Mouse (Mus musculus): ENCODE measurements at regions not wholly inside any gene's neighbourhood (a gene's known extent, or its start where the extent isn't known, plus 50 kb on each side); places are given as distances from the start of the nearest gene placed in this dataset.

DNA sequence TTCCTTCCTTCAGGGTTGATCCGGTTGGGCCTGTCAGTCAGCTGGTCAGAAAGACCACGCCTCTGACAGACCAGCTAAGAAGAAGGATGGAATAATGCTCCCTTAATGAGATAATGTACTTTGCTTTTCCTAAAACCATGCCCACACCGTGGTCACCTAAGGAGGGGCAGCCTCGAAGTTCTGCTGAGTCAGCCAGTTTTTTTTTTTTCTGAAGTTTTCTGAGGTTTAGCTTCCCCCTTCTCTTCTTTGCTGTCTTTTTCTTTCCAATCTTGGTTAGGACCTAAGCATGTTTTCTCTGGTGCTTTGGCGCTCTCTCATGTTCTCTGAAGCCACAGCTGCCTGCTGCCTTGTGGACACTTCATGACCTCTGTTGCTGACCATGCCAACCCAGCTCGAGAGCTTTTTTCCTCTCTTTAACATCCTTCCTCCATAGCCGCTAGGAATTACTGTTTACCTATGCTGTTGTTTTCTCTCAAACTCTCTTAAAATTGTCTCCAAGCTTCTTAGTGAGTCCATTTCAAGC is 84.7 kb upstream of the Zfp648 start:
- no peak overlapping the region for H3ac ChIP-seq (ENCODE audit: control insufficient read depth, insufficient read length)
- H3K36me3 ChIP-seq (ENCODE audit: control insufficient read depth, insufficient read depth): no peaks in the 10 kb centered on the region
- H3K79me2 ChIP-seq (ENCODE audit: control insufficient read depth, insufficient read depth): no peaks in the 10 kb centered on the region
- no peak overlapping the region for H3K4me2 ChIP-seq (ENCODE audit: low read depth)
- no peaks in the 10 kb centered on the region for H3K27me3 ChIP-seq (ENCODE audit: control insufficient read depth, insufficient read depth, insufficient read length)
- TF ChIP-seq TCF12 (IDR thresholded peaks at IDR 0.05; ENCODE audit: insufficient read depth, poor library complexity, severe bottlenecking) (no peak), POLR2AphosphoS2 (IDR thresholded peaks at IDR 0.05; ENCODE audit: insufficient read length, low read depth) (no peak), E2F4 (IDR thresholded peaks at IDR 0.05; ENCODE audit: insufficient read depth) (no peak), MAX (IDR thresholded peaks at IDR 0.05; ENCODE audit: low read depth) (no peak), USF1 (IDR thresholded peaks at IDR 0.05; ENCODE audit: low read depth) (no peak)
- H3K4me3 ChIP-seq: no peak overlapping the region

DNA sequence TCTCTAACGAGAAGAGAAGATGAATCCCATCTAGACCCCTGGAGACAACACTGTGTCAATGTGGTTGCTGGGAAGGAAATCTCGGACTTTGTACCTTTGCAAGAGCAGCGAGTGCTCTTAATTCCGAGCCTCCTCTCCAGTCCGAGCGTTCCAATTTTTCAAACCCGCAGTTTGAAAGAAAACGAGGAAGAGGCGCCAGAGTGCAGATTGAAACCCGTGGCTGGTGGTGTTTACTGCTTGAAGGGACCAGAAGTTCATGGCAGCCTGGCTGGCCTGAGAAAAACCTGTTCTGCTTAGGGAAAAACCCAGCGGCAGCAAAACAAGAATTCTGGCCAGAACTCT is 83.7 kb upstream of the Zfp648 start:
- no peaks in the 10 kb centered on the region for H3K27me3 ChIP-seq (ENCODE audit: control insufficient read depth, insufficient read depth, insufficient read length)
- no peaks in the 10 kb centered on the region for H3K79me2 ChIP-seq (ENCODE audit: control insufficient read depth, insufficient read depth)
- no peaks in the 10 kb centered on the region for H3K36me3 ChIP-seq (ENCODE audit: control insufficient read depth, insufficient read depth)
- H3K4me3 ChIP-seq: no peak overlapping the region
- H3ac ChIP-seq (ENCODE audit: control insufficient read depth, insufficient read length): no peak overlapping the region
- no peak overlapping the region for H3K4me2 ChIP-seq (ENCODE audit: low read depth)
- no peak for TF ChIP-seq SRF (IDR thresholded peaks at IDR 0.05; ENCODE audit: control insufficient read depth, insufficient read length, low read depth)
- no peak for TF ChIP-seq POLR2A (IDR thresholded peaks at IDR 0.05; ENCODE audit: insufficient read length, low read depth)
- no peak for TF ChIP-seq POLR2AphosphoS2 (IDR thresholded peaks at IDR 0.05; ENCODE audit: insufficient read length, low read depth)
- no peak for TF ChIP-seq USF1 (IDR thresholded peaks at IDR 0.05; ENCODE audit: low read depth)
- no peak for TF ChIP-seq TCF12 (IDR thresholded peaks at IDR 0.05; ENCODE audit: insufficient read depth, poor library complexity, severe bottlenecking)
- no peak for TF ChIP-seq MYOD1 (IDR thresholded peaks at IDR 0.05; ENCODE audit: control insufficient read depth in 1 of 3, insufficient read length in 2 of 3, low read depth in 2 of 3)
- no peak for TF ChIP-seq MAX (IDR thresholded peaks at IDR 0.05; ENCODE audit: low read depth)
- TF ChIP-seq CEBPB (IDR thresholded peaks at IDR 0.05; ENCODE audit: insufficient read depth, poor library complexity, severe bottlenecking): no peak
- no peak for TF ChIP-seq TCF3 (IDR thresholded peaks at IDR 0.05; ENCODE audit: insufficient read length, low read depth)
- TF ChIP-seq MYOG (IDR thresholded peaks at IDR 0.05; ENCODE audit: control insufficient read depth in 1 of 3, insufficient read depth in 1 of 3, insufficient read length in 2 of 3, low read depth in 2 of 3): no peak

DNA sequence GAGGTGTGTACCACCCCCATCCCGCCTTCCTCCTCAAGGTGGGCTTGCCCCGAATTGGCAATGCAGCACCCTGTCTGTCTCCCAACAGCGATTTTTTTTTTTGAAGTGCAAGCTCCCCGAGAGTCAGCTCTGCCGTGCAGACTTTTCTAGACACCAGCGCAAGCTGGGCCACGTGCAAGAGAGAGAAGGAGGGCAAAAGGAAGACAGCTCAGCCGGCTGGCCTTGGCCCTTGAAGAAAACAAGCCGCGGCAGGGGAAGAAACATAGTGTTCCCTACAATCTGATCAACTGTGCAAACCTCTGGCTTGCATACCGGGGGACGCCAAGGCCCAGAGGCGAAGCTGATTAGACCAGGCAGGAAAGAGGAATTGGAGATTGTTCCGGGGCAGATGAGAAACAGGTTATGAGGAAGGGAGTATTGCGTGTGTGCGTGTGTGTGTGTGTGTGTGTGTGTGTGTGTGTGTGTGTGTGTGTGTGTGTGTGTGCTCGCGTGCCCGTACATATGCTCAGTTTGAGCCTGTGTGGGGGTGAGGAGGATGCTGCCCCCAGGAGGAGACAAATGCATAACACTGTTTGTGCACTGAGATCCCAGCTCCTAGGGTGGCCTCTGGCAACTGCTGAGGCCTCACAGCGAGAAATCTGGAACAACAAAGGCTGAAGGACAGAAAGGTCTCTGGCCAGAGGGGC is 83.2 kb upstream of the Zfp648 start:
- no peaks in the 10 kb centered on the region for H3K27me3 ChIP-seq (ENCODE audit: control insufficient read depth, insufficient read depth, insufficient read length)
- H3K4me2 ChIP-seq (ENCODE audit: low read depth): no peak overlapping the region
- TF ChIP-seq MYOD1 (IDR thresholded peaks at IDR 0.05; ENCODE audit: control insufficient read depth in 1 of 3, insufficient read length in 2 of 3, low read depth in 2 of 3) (no peak), CEBPB (IDR thresholded peaks at IDR 0.05; ENCODE audit: insufficient read depth, poor library complexity, severe bottlenecking) (no peak), REST (IDR thresholded peaks at IDR 0.05; ENCODE audit: insufficient read depth, insufficient read length) (no peak), POLR2A (IDR thresholded peaks at IDR 0.05; ENCODE audit: insufficient read length, low read depth) (no peak), E2F4 (IDR thresholded peaks at IDR 0.05; ENCODE audit: insufficient read depth) (no peak), SRF (IDR thresholded peaks at IDR 0.05; ENCODE audit: control insufficient read depth, insufficient read length, low read depth) (no peak), TCF12 (IDR thresholded peaks at IDR 0.05; ENCODE audit: insufficient read depth, poor library complexity, severe bottlenecking) (no peak), USF1 (IDR thresholded peaks at IDR 0.05; ENCODE audit: low read depth) (no peak), POLR2AphosphoS2 (IDR thresholded peaks at IDR 0.05; ENCODE audit: insufficient read length, low read depth) (no peak)
- no peaks in the 10 kb centered on the region for H3K36me3 ChIP-seq (ENCODE audit: control insufficient read depth, insufficient read depth)
- H3K79me2 ChIP-seq (ENCODE audit: control insufficient read depth, insufficient read depth): no peaks in the 10 kb centered on the region
- no peak overlapping the region for H3K4me3 ChIP-seq
- H3ac ChIP-seq (ENCODE audit: control insufficient read depth, insufficient read length): no peak overlapping the region

DNA sequence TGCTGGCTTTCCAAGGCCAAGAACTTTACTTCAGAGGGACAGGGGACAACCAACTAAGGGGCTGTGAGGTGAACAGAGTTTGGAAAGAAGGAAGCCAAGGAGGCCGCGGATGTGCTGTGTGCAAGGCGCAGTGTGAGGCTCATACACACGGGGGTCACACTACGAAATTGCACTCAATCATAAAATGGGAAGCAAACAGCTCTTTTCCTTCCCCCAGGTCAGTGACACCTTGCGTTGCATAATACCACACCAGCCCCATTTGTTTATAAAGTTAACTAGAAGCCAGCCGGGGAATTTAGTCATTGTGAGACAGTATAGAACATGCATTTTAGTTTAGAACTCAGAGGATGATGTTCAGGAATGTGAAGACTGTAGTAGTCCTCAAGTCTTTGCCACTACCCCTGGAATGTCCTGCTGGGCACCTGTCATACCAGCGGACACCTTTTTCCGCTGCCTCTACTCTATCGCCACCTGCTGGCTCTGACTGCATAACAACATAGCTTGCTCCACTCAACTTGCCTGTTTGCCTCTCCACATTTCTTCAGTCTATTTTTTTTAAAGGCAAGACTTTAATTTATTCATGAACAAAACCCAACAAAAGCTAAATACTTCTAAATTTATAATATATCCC is 82.5 kb upstream of the Zfp648 start:
- H3K4me3 ChIP-seq: no peak overlapping the region
- no peak overlapping the region for H3ac ChIP-seq (ENCODE audit: control insufficient read depth, insufficient read length)
- H3K79me2 ChIP-seq (ENCODE audit: control insufficient read depth, insufficient read depth): no peaks in the 10 kb centered on the region
- no peaks in the 10 kb centered on the region for H3K36me3 ChIP-seq (ENCODE audit: control insufficient read depth, insufficient read depth)
- no peaks in the 10 kb centered on the region for H3K27me3 ChIP-seq (ENCODE audit: control insufficient read depth, insufficient read depth, insufficient read length)
- no peak overlapping the region for H3K4me2 ChIP-seq (ENCODE audit: low read depth)
- peak in 2 of 3 experiments; percentile 20 to 61 for TF ChIP-seq MYOD1 (IDR thresholded peaks at IDR 0.05; ENCODE audit: control insufficient read depth in 1 of 3, insufficient read length in 2 of 3, low read depth in 2 of 3)
- no peak for TF ChIP-seq POLR2AphosphoS2 (IDR thresholded peaks at IDR 0.05; ENCODE audit: insufficient read length, low read depth)

DNA sequence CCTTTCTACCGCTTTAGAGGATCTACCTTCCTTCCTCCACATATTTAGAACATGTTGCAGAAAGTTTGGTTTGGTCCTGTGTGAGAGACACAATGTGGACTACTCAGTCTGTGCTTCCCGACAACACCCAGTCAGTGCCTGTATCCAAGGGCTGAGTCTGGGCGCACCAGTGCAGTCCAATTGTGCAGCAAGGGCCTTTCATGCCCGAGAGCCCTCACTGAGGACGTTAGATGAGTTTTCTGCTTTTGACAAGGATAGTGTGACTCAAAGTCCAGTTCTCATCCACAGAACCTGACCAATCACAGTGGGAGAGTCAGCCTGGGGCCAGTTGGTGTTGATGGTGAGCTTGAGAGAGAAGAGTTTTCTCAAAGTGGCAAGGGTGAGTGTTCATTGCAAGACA is 81.4 kb upstream of the Zfp648 start:
- no peak overlapping the region for H3K4me2 ChIP-seq (ENCODE audit: low read depth)
- no peaks in the 10 kb centered on the region for H3K27me3 ChIP-seq (ENCODE audit: control insufficient read depth, insufficient read depth, insufficient read length)
- no peaks in the 10 kb centered on the region for H3K79me2 ChIP-seq (ENCODE audit: control insufficient read depth, insufficient read depth)
- H3K36me3 ChIP-seq (ENCODE audit: control insufficient read depth, insufficient read depth): no peaks in the 10 kb centered on the region
- TF ChIP-seq TCF12 (IDR thresholded peaks at IDR 0.05; ENCODE audit: insufficient read depth, poor library complexity, severe bottlenecking): no peak
- TF ChIP-seq POLR2AphosphoS2 (IDR thresholded peaks at IDR 0.05; ENCODE audit: insufficient read length, low read depth): no peak
- no peak for TF ChIP-seq CEBPB (IDR thresholded peaks at IDR 0.05; ENCODE audit: insufficient read depth, poor library complexity, severe bottlenecking)
- no peak for TF ChIP-seq TCF3 (IDR thresholded peaks at IDR 0.05; ENCODE audit: insufficient read length, low read depth)
- no peak for TF ChIP-seq USF1 (IDR thresholded peaks at IDR 0.05; ENCODE audit: low read depth)
- TF ChIP-seq MYOD1 (IDR thresholded peaks at IDR 0.05; ENCODE audit: control insufficient read depth in 1 of 3, insufficient read length in 2 of 3, low read depth in 2 of 3): no peak
- no peak for TF ChIP-seq MYOG (IDR thresholded peaks at IDR 0.05; ENCODE audit: control insufficient read depth in 1 of 3, insufficient read depth in 1 of 3, insufficient read length in 2 of 3, low read depth in 2 of 3)
- TF ChIP-seq E2F4 (IDR thresholded peaks at IDR 0.05; ENCODE audit: insufficient read depth): no peak
- TF ChIP-seq REST (IDR thresholded peaks at IDR 0.05; ENCODE audit: insufficient read depth, insufficient read length): no peak
- no peak for TF ChIP-seq MAX (IDR thresholded peaks at IDR 0.05; ENCODE audit: low read depth)
- no peak for TF ChIP-seq SRF (IDR thresholded peaks at IDR 0.05; ENCODE audit: control insufficient read depth, insufficient read length, low read depth)
- no peak for TF ChIP-seq POLR2A (IDR thresholded peaks at IDR 0.05; ENCODE audit: insufficient read length, low read depth)
- no peak overlapping the region for H3ac ChIP-seq (ENCODE audit: control insufficient read depth, insufficient read length)
- H3K4me3 ChIP-seq: no peak overlapping the region

All from myocyte (in vitro differentiated cells).